Mouse (Mus musculus) liver, embryonic 14.5 days (tissue): ENCODE measurements around the gene Cemip. TPM values are rescaled to one million over a fixed set of nuclear protein-coding genes. Genes with fewer than 3 reads are reported as not detected.
"Not testable (repeated sequence)": the region's sequence is repeated elsewhere in the genome, so short reads cannot be mapped to it uniquely, and the experiment has no call there.

Experiments used
- ATAC-seq: fragments of 200-750 bp; cut with Nextera tagmentation; 2 replicates; pipeline ENCODE4 v1.8.0; 2017; ENCODE audit warnings: moderate number of reproducible peaks, mild to moderate bottlenecking, moderate library complexity; ENCODE audit not compliant: insufficient read depth
- DNase-seq, 3 experiments: peaks; one replicate each; pipeline ENCODE4 v3.0.0-alpha.2; 2012 to 2013; ENCODE audit warnings: low read depth in 3 of 3, low spot score in 3 of 3
- H3K27ac ChIP-seq: fragments of 300-500 bp; sonication (generic); 2 replicates; pipeline ENCODE4 v1.5.1; 2014; ENCODE audit warnings: moderate library complexity, mild to moderate bottlenecking, control low read depth, inconsistent platforms
- H3K27me3 ChIP-seq: fragments of 300-500 bp; sonication (generic); 2 replicates; pipeline ENCODE4 v1.6.1; 2014; ENCODE audit warnings: mild to moderate bottlenecking, low read length, moderate library complexity; ENCODE audit not compliant: control insufficient read depth, insufficient read depth
- H3K36me3 ChIP-seq: fragments of 300-500 bp; sonication (generic); replicated peaks from 2 replicates; pipeline ENCODE4 v1.6.1; 2014; ENCODE audit warnings: low read depth; ENCODE audit not compliant: control insufficient read depth, insufficient read depth
- H3K4me1 ChIP-seq, 2 experiments: fragments of 200-500 bp in 1 of 2; fragments of 300-500 bp in 1 of 2; sonication (generic) in 1 of 2; replicated peaks; 2 replicates each; pipeline ENCODE4 v1.6.1; 2012 to 2014; ENCODE audit warnings: antibody characterized with exemption in 1 of 2, inconsistent platforms in 1 of 2, low read length in 1 of 2; ENCODE audit not compliant: control insufficient read depth in 2 of 2, insufficient read depth in 2 of 2
- H3K4me2 ChIP-seq: fragments of 300-500 bp; sonication (generic); 2 replicates; pipeline ENCODE4 v1.6.1; 2014; ENCODE audit warnings: low read depth, mild to moderate bottlenecking, control low read depth, moderate library complexity
- H3K4me3 ChIP-seq, 2 experiments: fragments of 200-500 bp in 1 of 2; fragments of 300-500 bp in 1 of 2; sonication (generic) in 1 of 2; 2 replicates each; pipeline ENCODE4 v1.5.1; 2012 to 2014; ENCODE audit warnings: low read depth in 2 of 2, low read length in 2 of 2, mild to moderate bottlenecking in 2 of 2, control low read depth in 1 of 2, inconsistent platforms in 1 of 2, moderate library complexity in 1 of 2; ENCODE audit not compliant: insufficient read depth in 1 of 2
- H3K9ac ChIP-seq: fragments of 300-500 bp; sonication (generic); replicated peaks from 2 replicates; pipeline ENCODE4 v1.6.1; 2014; ENCODE audit warnings: mild to moderate bottlenecking, control low read depth, moderate library complexity
- H3K9me3 ChIP-seq: fragments of 300-500 bp; sonication (generic); 2 replicates; pipeline ENCODE4 v1.6.1; 2016; ENCODE audit warnings: low read length, mixed read lengths; ENCODE audit not compliant: control insufficient read depth
- CTCF ChIP-seq: IDR thresholded peaks from 2 replicates; pipeline ENCODE4 v1.5.1; 2016; ENCODE audit warnings: antibody characterized with exemption, low read depth, control low read depth
- EP300 ChIP-seq: IDR thresholded peaks from 2 replicates; pipeline ENCODE4 v1.6.1; 2016; ENCODE audit warnings: antibody characterized with exemption, low read depth
- WGBS: fragments of 180-500 bp; shearing (Covaris S2); extraction: QIAGEN DNeasy Blood & Tissue Kit; methylation state at CpG from one replicate; pipeline ENCODE4 v1.1.7; 2014; ENCODE audit not compliant: insufficient replicate concordance; 5-methylcytosine and 5-hydroxymethylcytosine counted together
- polyA plus RNA-seq, 2 experiments: library from polyadenylated mRNA; depleted of rRNA in 1 of 2; stranded (reverse) in 1 of 2; unstranded in 1 of 2; fragments of >200 nt; fragmentation: Nextera tagmentation in 1 of 2; extraction: Ambion mirVana in 1 of 2; gene quantifications; 2 replicates each; pipeline versions ENCODE4 v1.2.1 to v1.2.3; 2012 to 2014

Gene Cemip
- polyA plus RNA-seq, 2 experiments = 0.02 to 0.06 TPM

- Histone ChIP-seq H3K4me2 (peak overlapping the region; percentile 82), H3K27ac (peak overlapping the region; percentile 70), H3K4me1 (peaks cover 34 to 37% of the 10 kb centered on the region in 2 experiments), H3K36me3 (peaks cover 16% of the 10 kb centered on the region), H3K4me3 (peak overlapping the region; percentile 75 to 92), H3K27me3 (no peaks in the 10 kb centered on the region), H3K9ac (peak overlapping the region; percentile 86), H3K9me3 (no peaks in the 10 kb centered on the region)
- ATAC-seq = peak; percentile 94
- TF ChIP-seq CTCF = peak; percentile 51
- TF ChIP-seq EP300 = no peak
- DNase-seq = peak; percentile 98 to 100 (median 99)
- WGBS = 2% methylated on average over 44 of the region's 44 CpGs
Measured at GRCm38 (mm10) chr7:83891433-83892332, 194.6 kb downstream of the Cemip start.

- H3K4me1 ChIP-seq = peaks cover 44% of the 10 kb centered on the region in 2 experiments
- DNase-seq, H3K36me3 ChIP-seq, H3K27ac ChIP-seq, H3K4me3 ChIP-seq, H3K9me3 ChIP-seq, H3K27me3 ChIP-seq, H3K9ac ChIP-seq, ATAC-seq, H3K4me2 ChIP-seq: not testable (repeated sequence)
- 83% methylated on average over 5 of the region's 5 CpGs for WGBS
Measured at GRCm38 (mm10) chr7:83889946-83890345, 196.4 kb downstream of the Cemip start.

- peaks cover under 1% of the 10 kb centered on the region; the same call in 1 of the 2 replicates for H3K36me3 ChIP-seq
- H3K4me2 ChIP-seq = no peak overlapping the region
- no peak overlapping the region for H3K4me3 ChIP-seq
- H3K27ac ChIP-seq = peak overlapping the region; percentile 56
- H3K9ac ChIP-seq = no peak overlapping the region
- TF ChIP-seq EP300 (no peak), CTCF (no peak)
- H3K27me3 ChIP-seq = no peaks in the 10 kb centered on the region
- 44% methylated on average over 3 of the region's 3 CpGs for WGBS
- H3K9me3 ChIP-seq = no peaks in the 10 kb centered on the region
- ATAC-seq = no peak
- peaks cover 41 to 43% of the 10 kb centered on the region in 2 experiments for H3K4me1 ChIP-seq
- DNase-seq = peak in 1 of 3 experiments; percentile 39
Measured at GRCm38 (mm10) chr7:83889383-83889782, 196.9 kb downstream of the Cemip start.

GRCm38 (mm10) chr7:83886366-83887129, 199.8 kb downstream of the Cemip start:
- Histone ChIP-seq H3K36me3 (peaks cover 7% of the 10 kb centered on the region), H3K4me3 (peak overlapping the region in 1 of 2 experiments; percentile 87; a peak in 1 of 4 replicates), H3K9me3 (no peaks in the 10 kb centered on the region), H3K27me3 (no peaks in the 10 kb centered on the region), H3K9ac (peak overlapping the region; percentile 89), H3K4me1 (peaks cover 38 to 43% of the 10 kb centered on the region in 2 experiments), H3K27ac (peak overlapping the region; percentile 99), H3K4me2 (peak overlapping the region; percentile 85)
- WGBS = 72% methylated on average over 6 of the region's 6 CpGs
- TF ChIP-seq EP300 (no peak), CTCF (peak; percentile 86)
- DNase-seq (peak in 2 of 3 experiments; percentile 52 to 60), ATAC-seq (no peak)

GRCm38 (mm10) chr7:83885835-83886234, 200.5 kb downstream of the Cemip start:
- Histone ChIP-seq H3K36me3 (peaks cover 8% of the 10 kb centered on the region), H3K9ac (peak overlapping the region; percentile 89), H3K4me2 (peak overlapping the region; percentile 85), H3K27ac (peak overlapping the region; percentile 99), H3K9me3 (no peaks in the 10 kb centered on the region), H3K27me3 (no peaks in the 10 kb centered on the region), H3K4me3 (peak overlapping the region; percentile 3 to 87; a peak in 3 of 4 replicates), H3K4me1 (peaks cover 40 to 43% of the 10 kb centered on the region in 2 experiments)
- DNase-seq (peak; percentile 79), ATAC-seq (peak; percentile 40)
- 6% methylated on average over 4 of the region's 4 CpGs for WGBS
- TF ChIP-seq CTCF (no peak), EP300 (peak; percentile 83)
